Mouse (Mus musculus) hindbrain, embryonic 12.5 days (tissue): ENCODE measurements around the gene Paip2b. TPM values are rescaled to one million over a fixed set of nuclear protein-coding genes. Genes with fewer than 3 reads are reported as not detected.

ENCODE experiments used
- ATAC-seq: fragments of 200-750 bp; cut with Nextera tagmentation; 2 replicates; pipeline ENCODE4 v1.8.0; 2017; ENCODE audit warnings: moderate TSS enrichment; ENCODE audit not compliant: low FRiP score
- H3K27ac ChIP-seq: fragments of 300-500 bp; sonication (generic); 2 replicates; pipeline ENCODE4 v1.5.1; 2016; ENCODE audit warnings: mild to moderate bottlenecking
- H3K27me3 ChIP-seq: fragments of 300-500 bp; sonication (generic); 2 replicates; pipeline ENCODE4 v1.6.1; 2016; ENCODE audit warnings: mild to moderate bottlenecking
- H3K36me3 ChIP-seq: fragments of 300-500 bp; sonication (generic); 2 replicates; pipeline ENCODE4 v1.6.1; 2016; ENCODE audit warnings: mild to moderate bottlenecking
- H3K4me1 ChIP-seq: fragments of 300-500 bp; sonication (generic); 2 replicates; pipeline ENCODE4 v1.6.1; 2016
- H3K4me2 ChIP-seq: fragments of 300-500 bp; sonication (generic); replicated peaks from 2 replicates; pipeline ENCODE4 v1.6.1; 2016; ENCODE audit warnings: mild to moderate bottlenecking
- H3K4me3 ChIP-seq: fragments of 300-500 bp; sonication (generic); 2 replicates; pipeline ENCODE4 v1.5.1; 2016; ENCODE audit warnings: mild to moderate bottlenecking
- H3K9ac ChIP-seq: fragments of 300-500 bp; sonication (generic); 2 replicates; pipeline ENCODE4 v1.6.1; 2016; ENCODE audit warnings: mild to moderate bottlenecking, moderate library complexity
- H3K9me3 ChIP-seq: fragments of 300-500 bp; sonication (generic); replicated peaks from 2 replicates; pipeline ENCODE4 v1.6.1; 2016; ENCODE audit warnings: mild to moderate bottlenecking
- WGBS: fragments of 180-500 bp; shearing (Covaris S2); methylation state at CpG from one replicate; pipeline ENCODE4 v1.1.7; 2016; 5-methylcytosine and 5-hydroxymethylcytosine counted together
- polyA plus RNA-seq: library from polyadenylated mRNA; unstranded; fragments of >200 nt; fragmentation: Nextera tagmentation; extraction: Ambion mirVana; gene quantifications from 2 replicates; pipeline ENCODE4 v1.2.1, GENCODE M21; 2016

Gene Paip2b
- polyA plus RNA-seq: 20.7 and 27.9 TPM in 2 replicates

- Histone ChIP-seq H3K9me3 (no peaks in the 10 kb centered on the region), H3K27me3 (no peaks in the 10 kb centered on the region), H3K4me2 (peak within 1 kb of the TSS; percentile 77), H3K9ac (peak within 1 kb of the TSS; percentile 80), H3K4me3 (peak within 1 kb of the TSS; percentile 74), H3K4me1 (peaks cover 5% of the 10 kb centered on the region; the same call in 1 of the 2 replicates), H3K36me3 (peaks cover 6% of the 10 kb centered on the region), H3K27ac (peak within 1 kb of the TSS; percentile 90)
- WGBS: under 1% methylated on average over 34 of the region's 37 CpGs
- peak; percentile 97 for ATAC-seq
Observed at GRCm38 (mm10) chr6:83831606-83832123, at the start of gene Paip2b. Paip2b (minus strand) TSS chr6:83831741.

- Histone ChIP-seq H3K9me3 (no peaks in the 10 kb centered on the region), H3K27me3 (no peaks in the 10 kb centered on the region), H3K36me3 (no peaks in the 10 kb centered on the region), H3K4me3 (no peak overlapping the region), H3K27ac (no peak overlapping the region), H3K4me1 (0 out of 2 replicates have a peak, but pooled peaks cover 2% of the 10 kb centered on the region), H3K9ac (no peak overlapping the region), H3K4me2 (no peak overlapping the region; the same call in 1 of the 2 replicates)
- no peak for ATAC-seq
- WGBS: 4% methylated on average over 4 of the region's 4 CpGs
Observed at GRCm38 (mm10) chr6:83879815-83880214, 48.3 kb upstream of the Paip2b start.

- H3K9ac ChIP-seq: peak overlapping the region; percentile 62
- H3K4me3 ChIP-seq: peak overlapping the region; percentile 63
- H3K36me3 ChIP-seq: no peaks in the 10 kb centered on the region
- peak; percentile 53; the same call in 1 of the 2 replicates for ATAC-seq
- peak overlapping the region; percentile 94 for H3K4me2 ChIP-seq
- WGBS: 3% methylated on average over 19 of the region's 19 CpGs
- peaks cover 9% of the 10 kb centered on the region; the same call in 1 of the 2 replicates for H3K27me3 ChIP-seq
- no peaks in the 10 kb centered on the region for H3K9me3 ChIP-seq
- H3K27ac ChIP-seq: no peak overlapping the region
- H3K4me1 ChIP-seq: peaks cover 7% of the 10 kb centered on the region
Observed at GRCm38 (mm10) chr6:83867598-83868585, 36.4 kb upstream of the Paip2b start.

GRCm38 (mm10) chr6:83866954-83867597 lies 35.5 kb upstream of the Paip2b start, which contains the start of gene Zfp638:
Zfp638 (plus strand) TSS chr6:83867109.
- H3K9ac ChIP-seq: peak within 1 kb of the TSS; percentile 62
- peaks cover 9% of the 10 kb centered on the region; the same call in 1 of the 2 replicates for H3K27me3 ChIP-seq
- no peaks in the 10 kb centered on the region for H3K36me3 ChIP-seq
- peaks cover 7% of the 10 kb centered on the region for H3K4me1 ChIP-seq
- H3K9me3 ChIP-seq: no peaks in the 10 kb centered on the region
- no peak within 1 kb of the TSS for H3K27ac ChIP-seq
- ATAC-seq: peak; percentile 96
- H3K4me2 ChIP-seq: peak within 1 kb of the TSS; percentile 94
- peak within 1 kb of the TSS; percentile 63 for H3K4me3 ChIP-seq
- WGBS: under 1% methylated on average over 50 of the region's 50 CpGs

- WGBS: 37% methylated on average over 4 of the region's 4 CpGs
Observed at GRCm38 (mm10) chr6:83866423-83866822, 34.9 kb upstream of the Paip2b start.

GRCm38 (mm10) chr6:83863538-83863937 lies 32.0 kb upstream of the Paip2b start:
- no peak overlapping the region for H3K27ac ChIP-seq
- H3K36me3 ChIP-seq: no peaks in the 10 kb centered on the region
- WGBS: 73% methylated on average over 4 of the region's 4 CpGs
- no peaks in the 10 kb centered on the region for H3K9me3 ChIP-seq
- H3K4me1 ChIP-seq: peaks cover 7% of the 10 kb centered on the region
- H3K9ac ChIP-seq: no peak overlapping the region
- peaks cover 5% of the 10 kb centered on the region; the same call in 1 of the 2 replicates for H3K27me3 ChIP-seq
- no peak overlapping the region for H3K4me2 ChIP-seq
- no peak overlapping the region for H3K4me3 ChIP-seq
- no peak for ATAC-seq

More at GRCm38 (mm10) chr6:83866423-83866822, 34.9 kb upstream of the Paip2b start:
- Histone ChIP-seq H3K4me2 (peak overlapping the region; percentile 94), H3K27me3 (peaks cover 9% of the 10 kb centered on the region; the same call in 1 of the 2 replicates), H3K9me3 (no peaks in the 10 kb centered on the region), H3K4me1 (peaks cover 7% of the 10 kb centered on the region), H3K36me3 (no peaks in the 10 kb centered on the region), H3K27ac (no peak overlapping the region), H3K9ac (no peak overlapping the region), H3K4me3 (no peak overlapping the region)
- peak; percentile 7; the same call in 1 of the 2 replicates for ATAC-seq

GRCm38 (mm10) chr6:83860033-83860432 lies 28.5 kb upstream of the Paip2b start:
- no peaks in the 10 kb centered on the region for H3K9me3 ChIP-seq
- H3K4me2 ChIP-seq: no peak overlapping the region
- H3K4me3 ChIP-seq: no peak overlapping the region
- H3K27me3 ChIP-seq: no peaks in the 10 kb centered on the region
- WGBS: 91% methylated on average over 9 of the region's 9 CpGs
- H3K9ac ChIP-seq: no peak overlapping the region
- 0 out of 2 replicates have a peak, but pooled peaks cover 2% of the 10 kb centered on the region for H3K4me1 ChIP-seq
- no peak overlapping the region for H3K27ac ChIP-seq
- no peaks in the 10 kb centered on the region for H3K36me3 ChIP-seq
- no peak for ATAC-seq

- WGBS: 34% methylated on average over 5 of the region's 5 CpGs
- H3K4me1 ChIP-seq: 0 out of 2 replicates have a peak, but pooled peaks cover 2% of the 10 kb centered on the region
- ATAC-seq: no peak
- no peaks in the 10 kb centered on the region for H3K36me3 ChIP-seq
- no peaks in the 10 kb centered on the region for H3K27me3 ChIP-seq
- no peaks in the 10 kb centered on the region for H3K9me3 ChIP-seq
- H3K9ac ChIP-seq: no peak overlapping the region
- no peak overlapping the region for H3K4me3 ChIP-seq
- H3K4me2 ChIP-seq: no peak overlapping the region
- H3K27ac ChIP-seq: no peak overlapping the region
Observed at GRCm38 (mm10) chr6:83857476-83857875, 25.9 kb upstream of the Paip2b start.

- Histone ChIP-seq H3K4me2 (no peak overlapping the region), H3K9me3 (no peaks in the 10 kb centered on the region), H3K4me3 (no peak overlapping the region), H3K27ac (no peak overlapping the region), H3K36me3 (no peaks in the 10 kb centered on the region), H3K4me1 (no peaks in the 10 kb centered on the region), H3K27me3 (no peaks in the 10 kb centered on the region), H3K9ac (no peak overlapping the region)
- no peak for ATAC-seq
- 86% methylated on average over 2 of the region's 2 CpGs for WGBS
Observed at GRCm38 (mm10) chr6:83849446-83849845, 17.9 kb upstream of the Paip2b start.

- Histone ChIP-seq H3K4me3 (no peak overlapping the region), H3K27ac (no peak overlapping the region), H3K36me3 (no peaks in the 10 kb centered on the region), H3K4me2 (no peak overlapping the region), H3K4me1 (no peaks in the 10 kb centered on the region), H3K27me3 (no peaks in the 10 kb centered on the region), H3K9me3 (no peaks in the 10 kb centered on the region), H3K9ac (no peak overlapping the region)
- WGBS: 94% methylated on average over 2 of the region's 2 CpGs
- no peak for ATAC-seq
Observed at GRCm38 (mm10) chr6:83846141-83846540, 14.6 kb upstream of the Paip2b start.

GRCm38 (mm10) chr6:83844913-83845312 lies 13.4 kb upstream of the Paip2b start:
- 92% methylated on average over 10 of the region's 10 CpGs for WGBS
- Histone ChIP-seq H3K4me3 (no peak overlapping the region), H3K9me3 (no peaks in the 10 kb centered on the region), H3K4me1 (no peaks in the 10 kb centered on the region), H3K4me2 (no peak overlapping the region), H3K27me3 (no peaks in the 10 kb centered on the region), H3K36me3 (no peaks in the 10 kb centered on the region), H3K9ac (no peak overlapping the region), H3K27ac (no peak overlapping the region)
- ATAC-seq: no peak

- H3K4me3 ChIP-seq: no peak overlapping the region
- no peak overlapping the region for H3K27ac ChIP-seq
- no peak for ATAC-seq
- no peaks in the 10 kb centered on the region for H3K27me3 ChIP-seq
- H3K9ac ChIP-seq: no peak overlapping the region
- H3K4me1 ChIP-seq: no peaks in the 10 kb centered on the region
- H3K9me3 ChIP-seq: no peaks in the 10 kb centered on the region
- H3K36me3 ChIP-seq: no peaks in the 10 kb centered on the region
- 86% methylated on average over 6 of the region's 6 CpGs for WGBS
- no peak overlapping the region for H3K4me2 ChIP-seq
Observed at GRCm38 (mm10) chr6:83840086-83840485, 8.5 kb upstream of the Paip2b start.
